Mouse (Mus musculus) spleen, adult 2 months (tissue): ENCODE results near the gene Tent2. TPM values are rescaled to one million over a fixed set of nuclear protein-coding genes. Genes with fewer than 3 reads are reported as not detected.
A peak's percentile ranks its signal among the peaks of the same experiment; 100 is the strongest.

Experiments
- DNase-seq, 2 experiments: peaks; one replicate each; pipeline versions ENCODE4 v3.0.0 to v3.0.0-alpha.2; 2012 to 2021; ENCODE audit warnings: low spot score in 2 of 2, low read depth in 1 of 2
- H3K27ac ChIP-seq: fragments of 200-500 bp; 2 replicates; pipeline ENCODE4 v1.5.1; 2012; ENCODE audit warnings: low read length, inconsistent platforms; ENCODE audit not compliant: insufficient read depth
- H3K27me3 ChIP-seq: fragments of 200-500 bp; 2 replicates; pipeline ENCODE4 v1.6.1; 2012; ENCODE audit warnings: mild to moderate bottlenecking, moderate library complexity, low read length, inconsistent platforms; ENCODE audit not compliant: control insufficient read depth, insufficient read depth
- H3K36me3 ChIP-seq: fragments of 200-500 bp; 2 replicates; pipeline ENCODE4 v1.6.1; 2012; ENCODE audit warnings: mild to moderate bottlenecking, low read length, inconsistent platforms; ENCODE audit not compliant: control insufficient read depth, insufficient read depth
- H3K4me1 ChIP-seq: fragments of 200-500 bp; 2 replicates; pipeline ENCODE4 v1.6.1; 2011; ENCODE audit warnings: inconsistent platforms; ENCODE audit not compliant: control insufficient read depth, insufficient read depth, insufficient read length
- H3K4me3 ChIP-seq: fragments of 200-500 bp; 2 replicates; pipeline ENCODE4 v1.5.1; 2011; ENCODE audit warnings: mild to moderate bottlenecking, inconsistent platforms; ENCODE audit not compliant: insufficient read depth, insufficient read length; ENCODE audit errors: extremely low read depth
- CTCF ChIP-seq: fragments of 200-500 bp; IDR thresholded peaks from 2 replicates; pipeline ENCODE4 v1.5.1; 2011; ENCODE audit warnings: mild to moderate bottlenecking, inconsistent platforms; ENCODE audit not compliant: insufficient read depth, insufficient read length, insufficient replicate concordance; ENCODE audit errors: extremely low read depth
- POLR2A ChIP-seq: fragments of 200-500 bp; IDR thresholded peaks from 2 replicates; pipeline ENCODE4 v1.6.1; 2011; ENCODE audit warnings: low read depth, low read length, inconsistent platforms
- WGBS: fragments of 180-500 bp; shearing (Covaris S2); methylation state at CpG from one replicate; pipeline ENCODE4 v1.1.7; 2018; 5-methylcytosine and 5-hydroxymethylcytosine counted together
- polyA plus RNA-seq: library from polyadenylated mRNA; depleted of rRNA; stranded (reverse); fragments of >200 nt; gene quantifications from 2 replicates; pipeline ENCODE4 v1.2.3, GENCODE M21; 2012; rRNA removed

The Tent2 gene
- 13.1 and 15.7 TPM in 2 replicates for polyA plus RNA-seq

DNA sequence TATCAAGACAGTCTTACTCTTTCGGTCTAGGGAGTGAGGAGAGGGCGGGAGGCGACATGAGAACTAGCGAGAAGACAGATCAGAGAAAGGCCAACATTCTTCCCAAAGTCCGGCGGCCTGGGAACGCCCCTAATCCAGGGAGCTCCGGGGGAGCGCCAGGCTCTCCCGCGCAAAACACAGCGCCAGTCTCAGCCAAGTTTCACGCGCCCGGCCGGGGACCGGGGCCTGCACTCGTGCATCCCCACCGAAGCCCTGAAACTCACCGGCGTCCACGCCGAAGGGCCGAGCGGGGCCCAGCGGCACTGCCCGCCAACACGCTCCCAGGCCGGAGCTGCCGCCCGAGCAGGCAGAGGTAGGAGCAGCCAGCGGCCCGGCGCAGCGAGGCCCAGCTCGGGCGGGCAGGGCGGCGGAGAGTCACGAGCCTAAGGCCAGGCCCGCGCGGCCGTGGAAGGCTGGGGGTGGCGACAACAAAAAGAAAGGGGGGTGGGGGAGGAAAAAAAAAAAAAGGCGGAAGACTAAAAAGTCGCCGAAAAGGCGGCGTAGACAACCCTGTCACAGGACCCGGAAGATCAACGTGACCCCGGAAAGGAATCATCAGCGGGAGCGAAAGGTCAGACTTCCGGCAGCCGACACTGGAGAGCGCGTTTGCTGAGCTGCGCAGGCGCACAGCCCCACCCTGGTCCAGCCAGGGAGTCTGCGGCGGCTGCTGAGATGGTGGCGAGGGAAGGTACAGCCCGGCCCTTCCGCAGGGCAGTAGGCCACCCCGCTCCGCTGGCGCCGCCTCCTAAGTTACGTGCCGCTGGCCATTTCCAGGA is at the start of gene Tent2:
TSS of gene Tent2 (minus strand) at position 555 of the 815 bp plus-strand sequence.
- peak; percentile 90 for TF ChIP-seq POLR2A
- no peak for TF ChIP-seq CTCF
- H3K27ac ChIP-seq: peak within 1 kb of the TSS; percentile 97
- DNase-seq: peak; percentile 89 to 92
- no peaks in the 10 kb centered on the region for H3K27me3 ChIP-seq
- H3K36me3 ChIP-seq: no peaks in the 10 kb centered on the region
- H3K4me3 ChIP-seq: peak within 1 kb of the TSS; percentile 96
- under 1% methylated on average over 72 of the region's 72 CpGs for WGBS
- H3K4me1 ChIP-seq: peaks cover 7% of the 10 kb centered on the region

- WGBS: 87% methylated on average over 3 of the region's 3 CpGs
- no peaks in the 10 kb centered on the region for H3K27me3 ChIP-seq
- no peaks in the 10 kb centered on the region for H3K36me3 ChIP-seq
- H3K27ac ChIP-seq: no peak overlapping the region
- no peak for TF ChIP-seq POLR2A
- no peak for TF ChIP-seq CTCF
- no peak for DNase-seq
- H3K4me1 ChIP-seq: peaks cover 6% of the 10 kb centered on the region; the same call in 1 of the 2 replicates
- no peak overlapping the region for H3K4me3 ChIP-seq
These were observed 49.0 kb upstream of the Tent2 start for GRCm38 (mm10) chr13:93241180-93241579.

GRCm38 (mm10) chr13:93239561-93239960 is 47.4 kb upstream of the Tent2 start:
- H3K27ac ChIP-seq: no peak overlapping the region
- no peak for DNase-seq
- no peak overlapping the region for H3K4me3 ChIP-seq

GRCm38 (mm10) chr13:93239134-93239533 is 46.9 kb upstream of the Tent2 start:
- DNase-seq: no peak
- 85% methylated on average over 9 of the region's 9 CpGs for WGBS
- peaks cover 6% of the 10 kb centered on the region; the same call in 1 of the 2 replicates for H3K4me1 ChIP-seq
- no peak for TF ChIP-seq POLR2A
- no peak for TF ChIP-seq CTCF
- H3K36me3 ChIP-seq: no peaks in the 10 kb centered on the region
- H3K27ac ChIP-seq: no peak overlapping the region
- H3K4me3 ChIP-seq: no peak overlapping the region
- H3K27me3 ChIP-seq: no peaks in the 10 kb centered on the region

More at GRCm38 (mm10) chr13:93239561-93239960, 47.4 kb upstream of the Tent2 start:
- H3K36me3 ChIP-seq: no peaks in the 10 kb centered on the region
- TF ChIP-seq POLR2A: no peak
- TF ChIP-seq CTCF: no peak
- WGBS: 73% methylated on average over 2 of the region's 7 CpGs
- H3K4me1 ChIP-seq: peaks cover 6% of the 10 kb centered on the region; the same call in 1 of the 2 replicates
- H3K27me3 ChIP-seq: no peaks in the 10 kb centered on the region

DNA sequence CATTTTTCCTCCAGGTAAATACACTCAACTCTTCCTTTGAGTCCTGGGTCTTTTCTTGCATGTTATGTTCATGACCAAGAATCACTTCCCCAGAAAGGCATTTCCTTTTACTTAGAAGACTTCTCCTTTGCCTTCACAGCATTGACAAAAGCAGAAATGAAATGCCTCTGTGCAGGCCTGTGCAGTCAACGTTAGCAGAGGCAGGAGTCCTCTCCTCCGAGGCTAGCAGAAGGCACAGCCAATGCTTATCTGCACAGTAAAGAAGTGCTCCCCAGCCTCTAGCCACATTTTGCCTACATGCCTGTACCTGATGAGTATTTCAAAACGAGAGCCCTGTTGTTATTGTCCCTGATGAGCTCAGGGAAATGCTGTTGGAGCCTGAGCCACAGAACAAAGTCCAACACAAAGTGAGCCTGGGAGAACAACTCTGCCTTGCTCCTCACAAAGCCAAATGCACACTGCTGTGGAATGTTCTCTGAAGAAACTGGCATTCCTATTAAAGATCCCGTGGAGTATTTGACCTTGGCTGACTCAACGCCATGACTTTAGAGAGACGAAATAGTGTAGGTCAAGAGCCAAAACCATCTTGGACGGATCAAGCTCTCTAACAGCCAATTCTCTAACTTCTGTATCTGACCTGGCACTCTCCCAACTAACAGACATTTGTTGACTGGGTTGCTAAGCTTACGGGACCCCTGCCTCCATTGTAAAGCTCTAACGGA is 45.7 kb upstream of the Tent2 start:
- Histone ChIP-seq H3K4me1 (peaks cover 6% of the 10 kb centered on the region; the same call in 1 of the 2 replicates), H3K4me3 (no peak overlapping the region), H3K27me3 (no peaks in the 10 kb centered on the region), H3K27ac (peak overlapping the region; percentile 14), H3K36me3 (no peaks in the 10 kb centered on the region)
- 56% methylated on average over 9 of the region's 9 CpGs for WGBS
- peak in 1 of 2 experiments; percentile 32 for DNase-seq
- no peak for TF ChIP-seq POLR2A
- TF ChIP-seq CTCF: no peak

GRCm38 (mm10) chr13:93234267-93235039 is 42.3 kb upstream of the Tent2 start:
- WGBS: 92% methylated on average over 4 of the region's 4 CpGs
- DNase-seq: no peak
- H3K36me3 ChIP-seq: no peaks in the 10 kb centered on the region
- no peaks in the 10 kb centered on the region for H3K27me3 ChIP-seq
- no peak overlapping the region for H3K4me3 ChIP-seq
- no peak overlapping the region for H3K27ac ChIP-seq
- H3K4me1 ChIP-seq: peaks cover 6% of the 10 kb centered on the region; the same call in 1 of the 2 replicates
- TF ChIP-seq CTCF (no peak), POLR2A (no peak)
